Mouse (Mus musculus) neural tube, embryonic 12.5 days (tissue): Measurements from ENCODE around the gene Tjp3. TPM values are rescaled to one million over a fixed set of nuclear protein-coding genes. Genes with fewer than 3 reads are reported as not detected.
A peak's percentile ranks its signal among the peaks of the same experiment; 100 is the strongest.

Experiments used
- ATAC-seq: fragments of 200-750 bp; cut with Nextera tagmentation; 2 replicates; pipeline ENCODE4 v1.8.0; 2017; ENCODE audit warnings: low read depth, mild to moderate bottlenecking, moderate TSS enrichment, moderate library complexity; ENCODE audit not compliant: low FRiP score
- H3K27ac ChIP-seq: fragments of 300-500 bp; sonication (generic); 2 replicates; pipeline ENCODE4 v1.5.1; 2016
- H3K27me3 ChIP-seq: fragments of 300-500 bp; sonication (generic); replicated peaks from 2 replicates; pipeline ENCODE4 v1.6.1; 2016; ENCODE audit warnings: mild to moderate bottlenecking
- H3K36me3 ChIP-seq: fragments of 300-500 bp; sonication (generic); 2 replicates; pipeline ENCODE4 v1.6.1; 2016; ENCODE audit warnings: mild to moderate bottlenecking
- H3K4me1 ChIP-seq: fragments of 300-500 bp; sonication (generic); 2 replicates; pipeline ENCODE4 v1.6.1; 2016
- H3K4me2 ChIP-seq: fragments of 300-500 bp; sonication (generic); replicated peaks from 2 replicates; pipeline ENCODE4 v1.6.1; 2016; ENCODE audit warnings: mild to moderate bottlenecking
- H3K4me3 ChIP-seq: fragments of 300-500 bp; sonication (generic); 2 replicates; pipeline ENCODE4 v1.5.1; 2016
- H3K9ac ChIP-seq: fragments of 300-500 bp; sonication (generic); 2 replicates; pipeline ENCODE4 v1.6.1; 2016; ENCODE audit warnings: mild to moderate bottlenecking
- H3K9me3 ChIP-seq: fragments of 300-500 bp; sonication (generic); 2 replicates; pipeline ENCODE4 v1.6.1; 2016; ENCODE audit warnings: mild to moderate bottlenecking
- WGBS: fragments of 180-500 bp; shearing (Covaris S2); methylation state at CpG from one replicate; pipeline ENCODE4 v1.1.7; 2016; 5-methylcytosine and 5-hydroxymethylcytosine counted together
- polyA plus RNA-seq: library from polyadenylated mRNA; unstranded; fragments of >200 nt; fragmentation: Nextera tagmentation; extraction: Ambion mirVana; gene quantifications from 2 replicates; pipeline ENCODE4 v1.2.1, GENCODE M21; 2016

Tjp3 gene
- polyA plus RNA-seq, 1 experiment from 2014 or later = 3.9 TPM

- Histone ChIP-seq H3K4me1 (peaks cover 38% of the 10 kb centered on the region), H3K9me3 (no peaks in the 10 kb centered on the region), H3K4me2 (no peak overlapping the region), H3K27me3 (no peaks in the 10 kb centered on the region), H3K36me3 (peaks cover 23% of the 10 kb centered on the region), H3K4me3 (no peak overlapping the region), H3K27ac (no peak overlapping the region), H3K9ac (no peak overlapping the region)
- 73% methylated on average over 4 of the region's 4 CpGs for WGBS
- no peak for ATAC-seq
Observed at GRCm38 (mm10) chr10:81302288-81302687, 10.9 kb upstream of the Tjp3 start.

- Histone ChIP-seq H3K4me1 (peaks cover 38% of the 10 kb centered on the region), H3K36me3 (peaks cover 17% of the 10 kb centered on the region), H3K9me3 (no peaks in the 10 kb centered on the region), H3K4me3 (no peak overlapping the region), H3K4me2 (no peak overlapping the region), H3K27me3 (no peaks in the 10 kb centered on the region), H3K9ac (no peak overlapping the region), H3K27ac (no peak overlapping the region)
- no peak for ATAC-seq
- WGBS = 83% methylated on average over 9 of the region's 9 CpGs
Observed at GRCm38 (mm10) chr10:81301321-81301720, 9.9 kb upstream of the Tjp3 start.

- no peak for ATAC-seq
- Histone ChIP-seq H3K27ac (no peak overlapping the region), H3K4me3 (no peak overlapping the region), H3K9ac (no peak overlapping the region), H3K36me3 (peaks cover 8% of the 10 kb centered on the region; the same call in 1 of the 2 replicates), H3K4me2 (no peak overlapping the region), H3K27me3 (no peaks in the 10 kb centered on the region), H3K4me1 (peaks cover 38% of the 10 kb centered on the region), H3K9me3 (no peaks in the 10 kb centered on the region)
- 81% methylated on average over 9 of the region's 9 CpGs for WGBS
Observed at GRCm38 (mm10) chr10:81300352-81300907, 9.0 kb upstream of the Tjp3 start.

- H3K4me1 ChIP-seq = peaks cover 40% of the 10 kb centered on the region
- no peak overlapping the region for H3K27ac ChIP-seq
- H3K36me3 ChIP-seq = peaks cover 4% of the 10 kb centered on the region; the same call in 1 of the 2 replicates
- WGBS = 92% methylated on average over 14 of the region's 14 CpGs
- H3K9me3 ChIP-seq = no peaks in the 10 kb centered on the region
- no peak overlapping the region for H3K4me2 ChIP-seq
- no peak overlapping the region for H3K9ac ChIP-seq
- no peaks in the 10 kb centered on the region for H3K27me3 ChIP-seq
- no peak for ATAC-seq
- no peak overlapping the region for H3K4me3 ChIP-seq
Observed at GRCm38 (mm10) chr10:81299585-81300351, 8.4 kb upstream of the Tjp3 start.

- 94% methylated on average over 17 of the region's 17 CpGs for WGBS
Observed at GRCm38 (mm10) chr10:81298369-81299100, 7.2 kb upstream of the Tjp3 start.

GRCm38 (mm10) chr10:81297845-81298244 lies 6.5 kb upstream of the Tjp3 start:
- Histone ChIP-seq H3K4me3 (no peak overlapping the region), H3K9me3 (no peaks in the 10 kb centered on the region), H3K27me3 (no peaks in the 10 kb centered on the region), H3K27ac (0 out of 2 replicates have a peak overlapping the region, but pooled peaks have one; percentile 15), H3K4me2 (0 out of 2 replicates have a peak overlapping the region, but pooled peaks have one; percentile 5), H3K36me3 (peaks cover 4% of the 10 kb centered on the region; the same call in 1 of the 2 replicates), H3K9ac (no peak overlapping the region), H3K4me1 (peaks cover 41% of the 10 kb centered on the region)
- ATAC-seq = no peak
- WGBS = 70% methylated on average over 10 of the region's 10 CpGs

More at GRCm38 (mm10) chr10:81298369-81299100, 7.2 kb upstream of the Tjp3 start:
- Histone ChIP-seq H3K9ac (no peak overlapping the region), H3K4me1 (peaks cover 45% of the 10 kb centered on the region), H3K27ac (no peak overlapping the region), H3K4me3 (no peak overlapping the region), H3K9me3 (no peaks in the 10 kb centered on the region), H3K4me2 (no peak overlapping the region), H3K27me3 (no peaks in the 10 kb centered on the region), H3K36me3 (peaks cover 4% of the 10 kb centered on the region; the same call in 1 of the 2 replicates)
- ATAC-seq = no peak

GRCm38 (mm10) chr10:81297246-81297645 lies 5.9 kb upstream of the Tjp3 start:
- Histone ChIP-seq H3K4me2 (0 out of 2 replicates have a peak overlapping the region, but pooled peaks have one; percentile 5), H3K27me3 (no peaks in the 10 kb centered on the region), H3K9me3 (no peaks in the 10 kb centered on the region), H3K4me3 (no peak overlapping the region), H3K36me3 (peaks cover 4% of the 10 kb centered on the region; the same call in 1 of the 2 replicates), H3K27ac (no peak overlapping the region; the same call in 1 of the 2 replicates), H3K9ac (no peak overlapping the region), H3K4me1 (peaks cover 35% of the 10 kb centered on the region)
- ATAC-seq = no peak
- WGBS = 84% methylated on average over 6 of the region's 6 CpGs

GRCm38 (mm10) chr10:81295185-81295584 lies 3.8 kb upstream of the Tjp3 start:
- H3K27ac ChIP-seq = no peak overlapping the region
- H3K27me3 ChIP-seq = peaks cover 13% of the 10 kb centered on the region
- H3K9ac ChIP-seq = peak overlapping the region; percentile 87; the same call in 1 of the 2 replicates
- 90% methylated on average over 6 of the region's 6 CpGs for WGBS
- peaks cover 4% of the 10 kb centered on the region; the same call in 1 of the 2 replicates for H3K36me3 ChIP-seq
- no peak overlapping the region for H3K4me3 ChIP-seq
- H3K4me1 ChIP-seq = peaks cover 26% of the 10 kb centered on the region
- ATAC-seq = no peak
- peak overlapping the region; percentile 86 for H3K4me2 ChIP-seq
- no peaks in the 10 kb centered on the region for H3K9me3 ChIP-seq

GRCm38 (mm10) chr10:81294442-81294841 lies 3.1 kb upstream of the Tjp3 start:
- no peaks in the 10 kb centered on the region for H3K9me3 ChIP-seq
- no peak for ATAC-seq
- peaks cover 18% of the 10 kb centered on the region for H3K27me3 ChIP-seq
- peak overlapping the region; percentile 86 for H3K4me2 ChIP-seq
- peaks cover 26% of the 10 kb centered on the region for H3K4me1 ChIP-seq
- H3K9ac ChIP-seq = peak overlapping the region; percentile 87; the same call in 1 of the 2 replicates
- no peak overlapping the region for H3K27ac ChIP-seq
- H3K36me3 ChIP-seq = peaks cover 4% of the 10 kb centered on the region; the same call in 1 of the 2 replicates
- peak overlapping the region; percentile 80 for H3K4me3 ChIP-seq
- 44% methylated on average over 8 of the region's 8 CpGs for WGBS

GRCm38 (mm10) chr10:81293334-81294030 lies 2.1 kb upstream of the Tjp3 start:
- H3K36me3 ChIP-seq = peaks cover 4% of the 10 kb centered on the region; the same call in 1 of the 2 replicates
- 4% methylated on average over 25 of the region's 25 CpGs for WGBS
- peak; percentile 4; the same call in 1 of the 2 replicates for ATAC-seq

GRCm38 (mm10) chr10:81292554-81293333 lies 1.4 kb upstream of the Tjp3 start, which contains the start of gene Pip5k1c:
TSS of gene Pip5k1c (plus strand) at chr10:81292963.
- Histone ChIP-seq H3K4me3 (peak within 1 kb of the TSS; percentile 80), H3K9me3 (no peaks in the 10 kb centered on the region), H3K36me3 (peaks cover 4% of the 10 kb centered on the region; the same call in 1 of the 2 replicates), H3K4me2 (peak within 1 kb of the TSS; percentile 86), H3K27ac (peak within 1 kb of the TSS; percentile 72), H3K9ac (peak within 1 kb of the TSS; percentile 87), H3K4me1 (peaks cover 26% of the 10 kb centered on the region), H3K27me3 (peaks cover 18% of the 10 kb centered on the region)
- WGBS = under 1% methylated on average over 80 of the region's 80 CpGs
- peak; percentile 94 for ATAC-seq

More at GRCm38 (mm10) chr10:81293334-81294030, 2.1 kb upstream of the Tjp3 start:
- Histone ChIP-seq H3K4me2 (peak overlapping the region; percentile 86), H3K4me1 (peaks cover 26% of the 10 kb centered on the region), H3K27ac (peak overlapping the region; percentile 72; the same call in 1 of the 2 replicates), H3K9ac (peak overlapping the region; percentile 87), H3K4me3 (peak overlapping the region; percentile 80), H3K27me3 (peaks cover 18% of the 10 kb centered on the region), H3K9me3 (no peaks in the 10 kb centered on the region)
